Mouse (Mus musculus): ENCODE results near the gene Cerk.

DNA sequence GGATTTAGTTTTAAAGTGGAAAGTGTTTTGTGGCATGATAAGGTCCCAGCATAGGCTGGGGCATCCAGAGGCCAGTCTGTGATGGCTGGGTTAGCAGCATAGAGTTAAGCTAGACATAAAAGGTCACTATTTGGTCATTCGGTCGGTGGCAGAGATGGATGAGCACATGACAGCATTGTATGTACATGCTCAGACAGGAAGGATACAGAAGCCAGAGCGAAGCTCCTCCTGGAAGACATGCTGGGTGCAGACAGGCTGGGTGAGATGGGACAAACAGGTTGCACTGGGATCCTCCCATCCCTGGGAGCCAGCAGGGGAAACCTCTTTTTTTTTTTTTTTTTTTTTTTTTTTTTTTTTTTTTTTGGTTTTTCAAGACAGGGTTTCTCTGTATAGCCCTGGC lies 6.0 kb upstream of the Cerk start:
- TF ChIP-seq CTCF (IDR thresholded peaks at IDR 0.05; ENCODE audit: insufficient read depth, low read length) (no peak), POLR2A (IDR thresholded peaks at IDR 0.05; ENCODE audit: borderline replicate concordance, extremely low read depth, low read depth, low read length) (no peak)

All from lung, adult 2 months (tissue).